Mouse (Mus musculus) embryonic fibroblast, embryonic 13.5 days (primary cell): Measurements from ENCODE around the gene Vwa3b.

Experiments
- CTCF ChIP-seq: IDR thresholded peaks from 2 replicates; pipeline ENCODE4 v1.5.1; 2011; ENCODE audit warnings: mild to moderate bottlenecking, control low read depth, low read length, moderate library complexity, borderline replicate concordance; ENCODE audit not compliant: insufficient read depth
- POLR2A ChIP-seq: IDR thresholded peaks from 2 replicates; pipeline ENCODE4 v1.6.1; 2011; ENCODE audit warnings: low read depth, mild to moderate bottlenecking, control low read depth, low read length, moderate library complexity

GRCm38 (mm10) chr1:37065658-37066412, 39.4 kb downstream of the Vwa3b start:
- no peak for TF ChIP-seq CTCF
- TF ChIP-seq POLR2A = no peak
